Mouse (Mus musculus): ENCODE measurements around the gene Hist1h2ab. TPM values are rescaled to one million over a fixed set of nuclear protein-coding genes. Genes with fewer than 3 reads are reported as not detected.
"Not testable (repeated sequence)": the region's sequence is repeated elsewhere in the genome, so short reads cannot be mapped to it uniquely, and the experiment has no call there.

Gene Hist1h2ab
- 28.1 and 45.4 TPM in 2 replicates for total RNA-seq (2015)
- total RNA-seq (2017) = 2,397 and 3,405 TPM in 2 replicates

- ATAC-seq (replicated peaks; ENCODE audit: poor library complexity) = peak; percentile 59
These were observed at the start of gene Hist1h2ab for GRCm38 (mm10) chr13:23750839-23751477. TSS of gene Hist1h2ab (plus strand) at chr13:23751126.

- ATAC-seq (replicated peaks; ENCODE audit: poor library complexity) = no peak
These were observed 48.7 kb upstream of the Hist1h2ab start for GRCm38 (mm10) chr13:23702220-23702619.

GRCm38 (mm10) chr13:23702801-23703200 lies 48.1 kb upstream of the Hist1h2ab start:
- ATAC-seq (replicated peaks; ENCODE audit: poor library complexity) = not testable (repeated sequence)

- ATAC-seq (replicated peaks; ENCODE audit: poor library complexity) = peak; percentile 38
These were observed 45.1 kb upstream of the Hist1h2ab start for GRCm38 (mm10) chr13:23705751-23706356.

- no peak for ATAC-seq (replicated peaks; ENCODE audit: poor library complexity)
These were observed 44.2 kb upstream of the Hist1h2ab start for GRCm38 (mm10) chr13:23706771-23707170.

- no peak for ATAC-seq (replicated peaks; ENCODE audit: poor library complexity)
These were observed 42.9 kb upstream of the Hist1h2ab start for GRCm38 (mm10) chr13:23708041-23708440.

GRCm38 (mm10) chr13:23708654-23709053 lies 42.3 kb upstream of the Hist1h2ab start:
- no peak for ATAC-seq (replicated peaks; ENCODE audit: poor library complexity)

- ATAC-seq (replicated peaks; ENCODE audit: poor library complexity) = no peak
These were observed 41.1 kb upstream of the Hist1h2ab start for GRCm38 (mm10) chr13:23709714-23710373.

- ATAC-seq (replicated peaks; ENCODE audit: poor library complexity) = peak; percentile 59
These were observed 40.4 kb upstream of the Hist1h2ab start, which contains the start of gene Hfe for GRCm38 (mm10) chr13:23710374-23711089. TSS of gene Hfe (minus strand) at chr13:23710854.

GRCm38 (mm10) chr13:23716261-23717042 lies 34.5 kb upstream of the Hist1h2ab start:
- peak; percentile 38 for ATAC-seq (replicated peaks; ENCODE audit: poor library complexity)

- no peak for ATAC-seq (replicated peaks; ENCODE audit: poor library complexity)
These were observed 33.8 kb upstream of the Hist1h2ab start for GRCm38 (mm10) chr13:23717176-23717575.

GRCm38 (mm10) chr13:23717593-23718245 lies 33.2 kb upstream of the Hist1h2ab start:
- not testable (repeated sequence) for ATAC-seq (replicated peaks; ENCODE audit: poor library complexity)

- ATAC-seq (replicated peaks; ENCODE audit: poor library complexity) = peak; percentile 59
These were observed 26.7 kb upstream of the Hist1h2ab start for GRCm38 (mm10) chr13:23724239-23724638.

- ATAC-seq (replicated peaks; ENCODE audit: poor library complexity) = no peak
These were observed 25.7 kb upstream of the Hist1h2ab start for GRCm38 (mm10) chr13:23725213-23725612.

- ATAC-seq (replicated peaks; ENCODE audit: poor library complexity) = peak; percentile 20; the same call in 1 of the 2 replicates
These were observed 22.3 kb upstream of the Hist1h2ab start for GRCm38 (mm10) chr13:23728472-23729191.

- peak; percentile 40 for ATAC-seq (replicated peaks; ENCODE audit: poor library complexity)
These were observed 21.8 kb upstream of the Hist1h2ab start for GRCm38 (mm10) chr13:23729192-23729525.

- ATAC-seq (replicated peaks; ENCODE audit: poor library complexity) = no peak
These were observed 21.2 kb upstream of the Hist1h2ab start for GRCm38 (mm10) chr13:23729706-23730105.

GRCm38 (mm10) chr13:23730479-23730878 lies 20.4 kb upstream of the Hist1h2ab start:
- no peak for ATAC-seq (replicated peaks; ENCODE audit: poor library complexity)

GRCm38 (mm10) chr13:23732156-23732804 lies 18.6 kb upstream of the Hist1h2ab start:
- ATAC-seq (replicated peaks; ENCODE audit: poor library complexity) = peak; percentile 86

Measured in megakaryocyte progenitor cell, adult 5-6 weeks (primary cell).